Mouse (Mus musculus): ENCODE measurements at regions not wholly inside any gene's neighbourhood (a gene's known extent, or its start where the extent isn't known, plus 50 kb on each side); places are given as distances from the start of the nearest gene placed in this dataset.

GRCm38 (mm10) chr6:103275476-103275875 lies 234.9 kb upstream of the Chl1 start:
- peak in 1 of 2 experiments; percentile 42; a peak in 2 of 4 replicates for ATAC-seq (replicated peaks in 1 of 2; ENCODE audit: insufficient read depth in 1 of 2, low FRiP score in 2 of 2, low TSS enrichment in 1 of 2, low read depth in 1 of 2, poor library complexity in 2 of 2, severe bottlenecking in 2 of 2)

GRCm38 (mm10) chr6:103296015-103296414 lies 214.4 kb upstream of the Chl1 start:
- peak; percentile 59 to 69; a peak in 3 of 4 replicates for ATAC-seq (replicated peaks in 1 of 2; ENCODE audit: insufficient read depth in 1 of 2, low FRiP score in 2 of 2, low TSS enrichment in 1 of 2, low read depth in 1 of 2, poor library complexity in 2 of 2, severe bottlenecking in 2 of 2)

- peak; percentile 65 to 82; a peak in 2 of 4 replicates for ATAC-seq (replicated peaks in 1 of 2; ENCODE audit: insufficient read depth in 1 of 2, low FRiP score in 2 of 2, low TSS enrichment in 1 of 2, low read depth in 1 of 2, poor library complexity in 2 of 2, severe bottlenecking in 2 of 2)
Observed at GRCm38 (mm10) chr6:103306420-103307249, 203.8 kb upstream of the Chl1 start.

GRCm38 (mm10) chr6:103307250-103307580 lies 203.2 kb upstream of the Chl1 start:
- no peak for ATAC-seq (replicated peaks in 1 of 2; ENCODE audit: insufficient read depth in 1 of 2, low FRiP score in 2 of 2, low TSS enrichment in 1 of 2, low read depth in 1 of 2, poor library complexity in 2 of 2, severe bottlenecking in 2 of 2)

- ATAC-seq (replicated peaks in 1 of 2; ENCODE audit: insufficient read depth in 1 of 2, low FRiP score in 2 of 2, low TSS enrichment in 1 of 2, low read depth in 1 of 2, poor library complexity in 2 of 2, severe bottlenecking in 2 of 2) = no peak
Observed at GRCm38 (mm10) chr6:103312149-103312548, 198.2 kb upstream of the Chl1 start.

- ATAC-seq (replicated peaks in 1 of 2; ENCODE audit: insufficient read depth in 1 of 2, low FRiP score in 2 of 2, low TSS enrichment in 1 of 2, low read depth in 1 of 2, poor library complexity in 2 of 2, severe bottlenecking in 2 of 2) = no peak
Observed at GRCm38 (mm10) chr6:103312935-103313334, 197.5 kb upstream of the Chl1 start.

- no peak for ATAC-seq (replicated peaks in 1 of 2; ENCODE audit: insufficient read depth in 1 of 2, low FRiP score in 2 of 2, low TSS enrichment in 1 of 2, low read depth in 1 of 2, poor library complexity in 2 of 2, severe bottlenecking in 2 of 2)
Observed at GRCm38 (mm10) chr6:103318081-103318480, 192.3 kb upstream of the Chl1 start.

GRCm38 (mm10) chr6:103318677-103319359 lies 191.6 kb upstream of the Chl1 start:
- no peak for ATAC-seq (replicated peaks in 1 of 2; ENCODE audit: insufficient read depth in 1 of 2, low FRiP score in 2 of 2, low TSS enrichment in 1 of 2, low read depth in 1 of 2, poor library complexity in 2 of 2, severe bottlenecking in 2 of 2)

GRCm38 (mm10) chr6:103319964-103320363 lies 190.4 kb upstream of the Chl1 start:
- no peak for ATAC-seq (replicated peaks in 1 of 2; ENCODE audit: insufficient read depth in 1 of 2, low FRiP score in 2 of 2, low TSS enrichment in 1 of 2, low read depth in 1 of 2, poor library complexity in 2 of 2, severe bottlenecking in 2 of 2)

GRCm38 (mm10) chr6:103320550-103320949 lies 189.8 kb upstream of the Chl1 start:
- ATAC-seq (replicated peaks in 1 of 2; ENCODE audit: insufficient read depth in 1 of 2, low FRiP score in 2 of 2, low TSS enrichment in 1 of 2, low read depth in 1 of 2, poor library complexity in 2 of 2, severe bottlenecking in 2 of 2) = no peak

- no peak for ATAC-seq (replicated peaks in 1 of 2; ENCODE audit: insufficient read depth in 1 of 2, low FRiP score in 2 of 2, low TSS enrichment in 1 of 2, low read depth in 1 of 2, poor library complexity in 2 of 2, severe bottlenecking in 2 of 2)
Observed at GRCm38 (mm10) chr6:103321058-103321457, 189.3 kb upstream of the Chl1 start.

GRCm38 (mm10) chr6:103322442-103322841 lies 187.9 kb upstream of the Chl1 start:
- no peak for ATAC-seq (replicated peaks in 1 of 2; ENCODE audit: insufficient read depth in 1 of 2, low FRiP score in 2 of 2, low TSS enrichment in 1 of 2, low read depth in 1 of 2, poor library complexity in 2 of 2, severe bottlenecking in 2 of 2)

GRCm38 (mm10) chr6:103335683-103336082 lies 174.7 kb upstream of the Chl1 start:
- no peak for ATAC-seq (replicated peaks in 1 of 2; ENCODE audit: insufficient read depth in 1 of 2, low FRiP score in 2 of 2, low TSS enrichment in 1 of 2, low read depth in 1 of 2, poor library complexity in 2 of 2, severe bottlenecking in 2 of 2)

- peak; percentile 78 to 86 for ATAC-seq (replicated peaks in 1 of 2; ENCODE audit: insufficient read depth in 1 of 2, low FRiP score in 2 of 2, low TSS enrichment in 1 of 2, low read depth in 1 of 2, poor library complexity in 2 of 2, severe bottlenecking in 2 of 2)
Observed at GRCm38 (mm10) chr6:103339961-103340732, 170.2 kb upstream of the Chl1 start.

GRCm38 (mm10) chr6:103343515-103343914 lies 166.9 kb upstream of the Chl1 start:
- no peak for ATAC-seq (replicated peaks in 1 of 2; ENCODE audit: insufficient read depth in 1 of 2, low FRiP score in 2 of 2, low TSS enrichment in 1 of 2, low read depth in 1 of 2, poor library complexity in 2 of 2, severe bottlenecking in 2 of 2)

GRCm38 (mm10) chr6:103344413-103344812 lies 166.0 kb upstream of the Chl1 start:
- peak; percentile 4 to 19; a peak in 1 of 4 replicates for ATAC-seq (replicated peaks in 1 of 2; ENCODE audit: insufficient read depth in 1 of 2, low FRiP score in 2 of 2, low TSS enrichment in 1 of 2, low read depth in 1 of 2, poor library complexity in 2 of 2, severe bottlenecking in 2 of 2)

- no peak for ATAC-seq (replicated peaks in 1 of 2; ENCODE audit: insufficient read depth in 1 of 2, low FRiP score in 2 of 2, low TSS enrichment in 1 of 2, low read depth in 1 of 2, poor library complexity in 2 of 2, severe bottlenecking in 2 of 2)
Observed at GRCm38 (mm10) chr6:103345195-103345594, 165.2 kb upstream of the Chl1 start.
